Mouse (Mus musculus) C2C12 (cell line): ENCODE data around the gene Poc5. TPM values are rescaled to one million over a fixed set of nuclear protein-coding genes. Genes with fewer than 3 reads are reported as not detected.

ENCODE experiments used
- H3K27me3 ChIP-seq: one replicate; pipeline ENCODE4 v1.6.1; 2011; ENCODE audit not compliant: control insufficient read depth, insufficient read depth, insufficient read length
- H3K36me3 ChIP-seq: one replicate; pipeline ENCODE4 v1.6.1; 2011; ENCODE audit not compliant: control insufficient read depth, insufficient read depth
- H3K4me3 ChIP-seq: one replicate; pipeline ENCODE4 v1.5.1; 2011; ENCODE audit warnings: mild to moderate bottlenecking, control low read depth; ENCODE audit not compliant: poor library complexity, insufficient read depth, severe bottlenecking
- H3K79me2 ChIP-seq: one replicate; pipeline ENCODE4 v1.6.1; 2011; ENCODE audit not compliant: control insufficient read depth, insufficient read depth
- H3K79me3 ChIP-seq: one replicate; pipeline ENCODE4 v1.6.1; 2011; ENCODE audit warnings: low read depth, control low read depth
- H3ac ChIP-seq: one replicate; pipeline ENCODE3; 2011; ENCODE audit warnings: low read depth; ENCODE audit not compliant: control insufficient read depth, insufficient read length
- CEBPB ChIP-seq: IDR thresholded peaks from one replicate; pipeline ENCODE4 v1.6.1; 2011; ENCODE audit warnings: low read depth, mild to moderate bottlenecking, control low read depth, moderate library complexity
- CTCF ChIP-seq: IDR thresholded peaks from one replicate; pipeline ENCODE4 v1.5.1; 2011; ENCODE audit not compliant: control insufficient read depth, insufficient read depth, insufficient read length
- FOSL1 ChIP-seq: IDR thresholded peaks from one replicate; pipeline ENCODE4 v1.8.0; 2011; ENCODE audit warnings: mild to moderate bottlenecking, low read length; ENCODE audit not compliant: poor library complexity, insufficient read depth, severe bottlenecking
- MAX ChIP-seq: IDR thresholded peaks from one replicate; pipeline ENCODE4 v1.6.1; 2011; ENCODE audit warnings: mild to moderate bottlenecking, control low read depth
- MYOD1 ChIP-seq: IDR thresholded peaks from one replicate; pipeline ENCODE4 v1.6.1; 2011; ENCODE audit warnings: low read depth; ENCODE audit not compliant: control insufficient read depth, insufficient read length
- MYOG ChIP-seq: IDR thresholded peaks from one replicate; pipeline ENCODE4 v1.6.1; 2011; ENCODE audit not compliant: control insufficient read depth, insufficient read length; ENCODE audit errors: extremely low read depth
- USF1 ChIP-seq: IDR thresholded peaks from one replicate; pipeline ENCODE4 v1.6.1; 2011; ENCODE audit warnings: low read depth, mild to moderate bottlenecking, control low read depth, moderate library complexity
- polyA plus RNA-seq: library from polyadenylated mRNA; unstranded; fragments of >200 nt; fragmentation: generic; extraction: Trizol; gene quantifications from one replicate; pipeline ENCODE4 v1.2.1, GENCODE M21; 2012; ENCODE audit warnings: missing spikeins

Gene Poc5
- polyA plus RNA-seq, 1 experiment = 7.3 TPM

GRCm38 (mm10) chr13:96450205-96450856 is 62.2 kb downstream of the Poc5 start:
- Histone ChIP-seq H3K4me3 (no peak overlapping the region), H3ac (no peak overlapping the region), H3K27me3 (no peaks in the 10 kb centered on the region), H3K79me2 (no peaks in the 10 kb centered on the region), H3K79me3 (no peaks in the 10 kb centered on the region), H3K36me3 (no peaks in the 10 kb centered on the region)
- no peak for TF ChIP-seq CEBPB
- no peak for TF ChIP-seq CTCF
- no peak for TF ChIP-seq MYOG
- TF ChIP-seq FOSL1 = no peak
- TF ChIP-seq MAX = no peak
- TF ChIP-seq USF1 = no peak
- TF ChIP-seq MYOD1 = no peak

- Histone ChIP-seq H3K36me3 (no peaks in the 10 kb centered on the region), H3K79me2 (no peaks in the 10 kb centered on the region), H3K27me3 (no peaks in the 10 kb centered on the region), H3K79me3 (no peaks in the 10 kb centered on the region), H3ac (no peak overlapping the region), H3K4me3 (no peak overlapping the region)
- no peak for TF ChIP-seq MYOG
- TF ChIP-seq MYOD1 = no peak
- TF ChIP-seq USF1 = no peak
- no peak for TF ChIP-seq CEBPB
- TF ChIP-seq CTCF = no peak
- TF ChIP-seq FOSL1 = no peak
- no peak for TF ChIP-seq MAX
Measured at GRCm38 (mm10) chr13:96450869-96451268, 62.8 kb downstream of the Poc5 start.

GRCm38 (mm10) chr13:96451386-96452140 is 63.5 kb downstream of the Poc5 start:
- Histone ChIP-seq H3K27me3 (no peaks in the 10 kb centered on the region), H3K36me3 (no peaks in the 10 kb centered on the region), H3ac (no peak overlapping the region), H3K79me2 (no peaks in the 10 kb centered on the region), H3K79me3 (no peaks in the 10 kb centered on the region), H3K4me3 (no peak overlapping the region)
- TF ChIP-seq MAX (no peak), MYOD1 (no peak), MYOG (no peak), FOSL1 (no peak), USF1 (no peak), CEBPB (no peak), CTCF (no peak)

- H3K36me3 ChIP-seq = no peaks in the 10 kb centered on the region
- TF ChIP-seq MAX (no peak), USF1 (no peak), FOSL1 (no peak), CEBPB (no peak), MYOD1 (no peak), MYOG (no peak), CTCF (no peak)
- H3ac ChIP-seq = no peak overlapping the region
- no peaks in the 10 kb centered on the region for H3K27me3 ChIP-seq
- H3K79me2 ChIP-seq = no peaks in the 10 kb centered on the region
- no peak overlapping the region for H3K4me3 ChIP-seq
- no peaks in the 10 kb centered on the region for H3K79me3 ChIP-seq
Measured at GRCm38 (mm10) chr13:96452621-96453020, 64.5 kb downstream of the Poc5 start.

GRCm38 (mm10) chr13:96454288-96454687 is 66.2 kb downstream of the Poc5 start:
- TF ChIP-seq MYOD1 = no peak
- TF ChIP-seq FOSL1 = no peak
- no peak for TF ChIP-seq MYOG
- no peak for TF ChIP-seq CEBPB
- no peak for TF ChIP-seq USF1
- no peak for TF ChIP-seq CTCF
- no peak for TF ChIP-seq MAX
- H3K4me3 ChIP-seq = no peak overlapping the region
- no peaks in the 10 kb centered on the region for H3K79me3 ChIP-seq
- no peak overlapping the region for H3ac ChIP-seq
- H3K79me2 ChIP-seq = no peaks in the 10 kb centered on the region
- H3K27me3 ChIP-seq = no peaks in the 10 kb centered on the region
- no peaks in the 10 kb centered on the region for H3K36me3 ChIP-seq
